19 mouse cellular contexts compared by ENCODE assay signal in genomic region chr1:182369435-182369834, GRCm38 (mm10). TPM values are rescaled to one million over a fixed set of nuclear protein-coding genes. Genes with fewer than 3 reads are reported as not detected.
DNase-seq lines count a peak whose midpoint lies in the region; ATAC-seq and TF ChIP-seq lines count a peak whose summit lies in the region.
"Had no signal": no experiment of that assay in that cellular context is flagged by ENCODE, and none has a peak within 500 bp of the region (broad histone marks: within the 10 kb centered on the region; RNA-seq: fewer than 3 reads in every experiment).

No protein-coding gene starts in this region.

- H3K4me2 ChIP-seq in liver, postnatal 0 days (ENCODE audit: low read depth, low read length) = peak overlapping the region; percentile 24
- no peak overlapping the region for H3K4me2 ChIP-seq in liver, embryonic 11.5 days
- H3K4me2 ChIP-seq in hindbrain, embryonic 16.5 days (ENCODE audit: low read length) = no peak overlapping the region
- H3K4me2 ChIP-seq: forebrain, embryonic 13.5 days; hindbrain, embryonic 15.5 days; liver, embryonic 13.5 days; lung, embryonic 15.5 days; midbrain, embryonic 11.5 days had no signal

- no peak for ATAC-seq in liver, postnatal 0 days
- no peak for ATAC-seq in liver, embryonic 11.5 days (replicated peaks; ENCODE audit: low FRiP score)
- ATAC-seq in G1E (ENCODE audit: extremely low read depth, insufficient number of reproducible peaks, low FRiP score, poor library complexity, severe bottlenecking) = 0 out of 2 replicates have a peak, but pooled peaks have one; percentile 18
- ATAC-seq in inflammation-experienced regulatory T-cells, adult 6 months = peak; percentile 25
- ATAC-seq in hindbrain, embryonic 16.5 days = no peak
- no peak for ATAC-seq in megakaryocyte-erythroid progenitor cell, adult 5-6 weeks (replicated peaks; ENCODE audit: low FRiP score, low TSS enrichment, poor library complexity, severe bottlenecking)
- ATAC-seq: forebrain, embryonic 13.5 days; intestine, postnatal 0 days had no signal

- 0 out of 2 replicates have a peak, but pooled peaks cover 3% of the 10 kb centered on the region for H3K4me1 ChIP-seq in liver, postnatal 0 days (ENCODE audit: insufficient read depth)
- H3K4me1 ChIP-seq in liver, embryonic 11.5 days (replicated peaks; ENCODE audit: control insufficient read depth, insufficient read depth, low read length) = no peaks in the 10 kb centered on the region; the same call in 1 of the 2 replicates
- H3K4me1 ChIP-seq in G1E (ENCODE audit: insufficient read depth, low read depth, low read length) = peaks cover 14% of the 10 kb centered on the region
- no peaks in the 10 kb centered on the region for H3K4me1 ChIP-seq in hindbrain, embryonic 16.5 days (ENCODE audit: control insufficient read depth, insufficient read depth, low read depth, low read length)
- H3K4me1 ChIP-seq: forebrain, embryonic 13.5 days; hindbrain, embryonic 15.5 days; liver, embryonic 13.5 days; lung, embryonic 15.5 days had no signal

- DNase-seq in liver, postnatal 0 days = no peak
- DNase-seq in liver, embryonic 11.5 days (ENCODE audit: low spot score) = no peak
- DNase-seq in G1E (ENCODE audit: low spot score) = no peak
- DNase-seq in thymus, postnatal 14 days = no peak
- DNase-seq: adrenal gland, postnatal 25 days; cerebellum, adult 11-12 months; embryo, embryonic 11 days; gastrocnemius, postnatal 14 days; liver, embryonic 13.5 days; thymus, postnatal 25 days had no signal

- WGBS in liver, postnatal 0 days (ENCODE audit: insufficient replicate concordance) = 22% methylated on average over 4 of the region's 4 CpGs
- 35% methylated on average over 4 of the region's 4 CpGs for WGBS in liver, embryonic 11.5 days
- WGBS in hindbrain, embryonic 16.5 days = 87% methylated on average over 4 of the region's 4 CpGs

- TF ChIP-seq EP300 in liver, postnatal 0 days (IDR thresholded peaks at IDR 0.05; ENCODE audit: low read depth) = no peak

- H3K27me3 ChIP-seq in liver, postnatal 0 days (ENCODE audit: insufficient read depth, low read length) = 0 out of 2 replicates have a peak, but pooled peaks cover 2% of the 10 kb centered on the region
- H3K27me3 ChIP-seq in liver, embryonic 11.5 days (replicated peaks; ENCODE audit: control insufficient read depth, insufficient read depth, low read length) = peaks cover 9% of the 10 kb centered on the region
- H3K27me3 ChIP-seq in G1E (ENCODE audit: insufficient read depth, low read length) = peaks cover 38% of the 10 kb centered on the region
- H3K27me3 ChIP-seq in hindbrain, embryonic 16.5 days (replicated peaks; ENCODE audit: control insufficient read depth, insufficient read depth, low read length) = no peaks in the 10 kb centered on the region
- H3K27me3 ChIP-seq: forebrain, embryonic 13.5 days; hindbrain, embryonic 15.5 days; lung, embryonic 15.5 days had no signal

- H3K27ac ChIP-seq in liver, postnatal 0 days (ENCODE audit: low read depth) = no peak overlapping the region
- no peak overlapping the region for H3K27ac ChIP-seq in liver, embryonic 11.5 days (ENCODE audit: low read depth, low read length)
- H3K27ac ChIP-seq in hindbrain, embryonic 16.5 days (ENCODE audit: low read depth, low read length) = no peak overlapping the region
- H3K27ac ChIP-seq: forebrain, embryonic 13.5 days; heart, adult 2 months; hindbrain, embryonic 15.5 days; liver, embryonic 13.5 days; lung, embryonic 15.5 days had no signal

- no peak overlapping the region for H3K9ac ChIP-seq in liver, postnatal 0 days (replicated peaks)
- H3K9ac ChIP-seq in liver, embryonic 11.5 days (ENCODE audit: low read depth, low read length) = no peak overlapping the region
- no peak overlapping the region for H3K9ac ChIP-seq in hindbrain, embryonic 16.5 days (ENCODE audit: low read depth, low read length)
- H3K9ac ChIP-seq: forebrain, embryonic 13.5 days; hindbrain, embryonic 15.5 days; liver, embryonic 13.5 days; lung, embryonic 15.5 days had no signal

- no peak overlapping the region for H3K4me3 ChIP-seq in liver, postnatal 0 days (ENCODE audit: low read depth, low read length)
- no peak overlapping the region for H3K4me3 ChIP-seq in liver, embryonic 11.5 days (ENCODE audit: low read depth, low read length)
- H3K4me3 ChIP-seq in G1E (ENCODE audit: low read depth, low read length) = no peak overlapping the region
- H3K4me3 ChIP-seq in hindbrain, embryonic 16.5 days (ENCODE audit: low read length) = no peak overlapping the region
- H3K4me3 ChIP-seq: forebrain, embryonic 13.5 days; heart, adult 2 months; hindbrain, embryonic 15.5 days; liver, embryonic 13.5 days; lung, embryonic 15.5 days had no signal

- no peak for TF ChIP-seq CTCF in liver, postnatal 0 days (IDR thresholded peaks at IDR 0.05; ENCODE audit: low read depth)
- TF ChIP-seq CTCF in G1E (IDR thresholded peaks at IDR 0.05; ENCODE audit: low read depth, low read length) = no peak

- no peaks in the 10 kb centered on the region for H3K9me3 ChIP-seq in liver, postnatal 0 days (ENCODE audit: low read length)
- H3K9me3 ChIP-seq in liver, embryonic 11.5 days (ENCODE audit: control insufficient read depth, low read length) = no peaks in the 10 kb centered on the region
- H3K9me3 ChIP-seq in G1E (replicated peaks) = no peaks in the 10 kb centered on the region
- no peaks in the 10 kb centered on the region for H3K9me3 ChIP-seq in hindbrain, embryonic 16.5 days (ENCODE audit: control insufficient read depth, low read length)
- H3K9me3 ChIP-seq: forebrain, embryonic 13.5 days; hindbrain, embryonic 15.5 days; liver, embryonic 13.5 days; lung, embryonic 15.5 days had no signal

- no peaks in the 10 kb centered on the region for H3K36me3 ChIP-seq in liver, postnatal 0 days (replicated peaks; ENCODE audit: insufficient read depth, low read length)
- H3K36me3 ChIP-seq in liver, embryonic 11.5 days (ENCODE audit: control insufficient read depth, insufficient read depth, low read length) = no peaks in the 10 kb centered on the region
- H3K36me3 ChIP-seq in G1E (replicated peaks) = no peaks in the 10 kb centered on the region
- H3K36me3 ChIP-seq in hindbrain, embryonic 16.5 days (ENCODE audit: control insufficient read depth, insufficient read depth, low read length) = no peaks in the 10 kb centered on the region
- H3K36me3 ChIP-seq: hindbrain, embryonic 15.5 days; liver, embryonic 13.5 days; lung, embryonic 15.5 days had no signal

RNA-seq across cellular contexts. Expression of gene Fbxo28, which starts 28.0 kb away (rescaled TPM):
- polyA plus RNA-seq in liver, postnatal 0 days (2015; fragmentation: Nextera tagmentation; extraction: Ambion mirVana) = 4.7 and 4.9 TPM in 2 replicates
- polyA plus RNA-seq in liver, embryonic 11.5 days (2014; fragmentation: Nextera tagmentation; extraction: Ambion mirVana) = 14.8 and 18.0 TPM in 2 replicates
- 18.0 and 23.9 TPM in 2 replicates for total RNA-seq in G1E (2014; fragmentation: Nextera tagmentation)
- 26.5 and 29.1 TPM in 2 replicates for total RNA-seq in G1E (2017)
- 27.5 and 44.2 TPM in 2 replicates for polyA plus RNA-seq in G1E (2012)
- polyA plus RNA-seq in inflammation-experienced regulatory T-cells, adult 6 months (2017; shearing (Covaris generic)) = 1 to 10 TPM; 6.0 to 8.2 (median 6.7) TPM
- 20.6 and 22.0 TPM in 2 replicates for polyA plus RNA-seq in hindbrain, embryonic 16.5 days (2015; fragmentation: Nextera tagmentation; extraction: Ambion mirVana)
- 11.7 and 17.2 TPM in 2 replicates for total RNA-seq in megakaryocyte-erythroid progenitor cell, adult 5-6 weeks (2014; fragmentation: Nextera tagmentation)
- total RNA-seq in megakaryocyte-erythroid progenitor cell, adult 5-6 weeks (2017) = 9.4 and 14.8 TPM in 2 replicates

RNA-seq across cellular contexts. Expression of gene Trp53bp2, which starts 39.5 kb away (rescaled TPM):
- 3.3 and 4.1 TPM in 2 replicates for polyA plus RNA-seq in liver, postnatal 0 days (2015; fragmentation: Nextera tagmentation; extraction: Ambion mirVana)
- 12.3 and 14.0 TPM in 2 replicates for polyA plus RNA-seq in liver, embryonic 11.5 days (2014; fragmentation: Nextera tagmentation; extraction: Ambion mirVana)
- total RNA-seq in G1E (2014; fragmentation: Nextera tagmentation) (20.5 and 28.1 TPM in 2 replicates), G1E (2017) (5.5 and 7.6 TPM in 2 replicates)
- polyA plus RNA-seq in G1E (2012) = 10.1 and 16.7 TPM in 2 replicates
- 1 to 10 TPM; 6.5 to 7.5 (median 6.6) TPM for polyA plus RNA-seq in inflammation-experienced regulatory T-cells, adult 6 months (2017; shearing (Covaris generic))
- 13.8 and 17.8 TPM in 2 replicates for polyA plus RNA-seq in hindbrain, embryonic 16.5 days (2015; fragmentation: Nextera tagmentation; extraction: Ambion mirVana)
- 8.2 and 8.8 TPM in 2 replicates for total RNA-seq in megakaryocyte-erythroid progenitor cell, adult 5-6 weeks (2014; fragmentation: Nextera tagmentation)
- 6.2 and 7.5 TPM in 2 replicates for total RNA-seq in megakaryocyte-erythroid progenitor cell, adult 5-6 weeks (2017)

Comparison
In these comparisons a context has a peak if more than half of its experiments do, and no peak if none do; other contexts are left out.
1. ATAC-seq: peak in G1E (single experiment) and inflammation-experienced regulatory T-cells, adult 6 months (single experiment); none in liver, postnatal 0 days (single experiment), liver, embryonic 11.5 days (single experiment), hindbrain, embryonic 16.5 days (single experiment) and megakaryocyte-erythroid progenitor cell, adult 5-6 weeks (single experiment).